8 mouse cellular contexts compared by ENCODE assay signal in the genomic region with DNA sequence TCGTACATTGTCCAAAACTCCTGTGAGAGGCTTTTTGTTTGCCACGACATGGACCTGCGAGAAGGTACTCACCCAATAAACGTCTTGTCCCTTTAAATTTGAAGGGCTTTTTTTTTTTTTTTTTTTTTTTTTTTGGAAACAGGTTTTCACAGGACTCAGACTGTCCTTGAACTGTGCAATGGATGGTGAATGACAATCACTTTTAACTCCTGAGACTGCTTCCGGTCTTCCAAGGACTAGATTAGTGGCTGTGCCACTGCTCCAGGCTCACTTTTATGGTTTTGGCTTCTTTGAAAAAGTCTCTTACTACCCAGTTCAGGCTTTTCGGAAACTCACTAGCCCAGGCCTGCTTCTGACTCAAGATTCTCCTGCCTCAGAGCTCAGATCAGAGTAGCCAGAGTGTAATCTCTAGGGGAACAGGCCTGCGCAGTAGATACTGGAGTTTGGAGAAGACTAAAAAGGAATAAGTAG. TPM values are rescaled to one million over a fixed set of nuclear protein-coding genes. Genes with fewer than 3 reads are reported as not detected.
A peak's percentile ranks its signal among the peaks of the same experiment; 100 is the strongest.
DNase-seq lines count a peak whose midpoint lies in the region; ATAC-seq and TF ChIP-seq lines count a peak whose summit lies in the region.

No protein-coding gene starts in this region.

- H3K9me3 ChIP-seq in kidney, postnatal 0 days (replicated peaks; ENCODE audit: low read length) = no peaks in the 10 kb centered on the region
- no peaks in the 10 kb centered on the region for H3K9me3 ChIP-seq in midbrain, embryonic 14.5 days (ENCODE audit: control insufficient read depth, low read length)

- H3K27ac ChIP-seq in spleen, adult 2 months (ENCODE audit: insufficient read depth, low read length) = peak overlapping the region; percentile 63
- H3K27ac ChIP-seq in heart, adult 2 months = peak overlapping the region; percentile 92
- peak overlapping the region; percentile 73 for H3K27ac ChIP-seq in kidney, postnatal 0 days
- no peak overlapping the region for H3K27ac ChIP-seq in midbrain, embryonic 14.5 days (replicated peaks; ENCODE audit: low read depth, low read length)

- no peaks in the 10 kb centered on the region; the same call in 1 of the 2 replicates for H3K4me1 ChIP-seq in spleen, adult 2 months (ENCODE audit: control insufficient read depth, insufficient read depth, insufficient read length)
- peaks cover 12% of the 10 kb centered on the region for H3K4me1 ChIP-seq in heart, adult 2 months (ENCODE audit: control insufficient read depth, insufficient read depth, low read length)
- peaks cover 13% of the 10 kb centered on the region for H3K4me1 ChIP-seq in kidney, postnatal 0 days (replicated peaks; ENCODE audit: insufficient read depth, low read length)
- H3K4me1 ChIP-seq in midbrain, embryonic 14.5 days (ENCODE audit: control insufficient read depth, insufficient read depth, low read length) = no peaks in the 10 kb centered on the region

- WGBS in spleen, adult 2 months = 23% methylated on average over 7 of the region's 7 CpGs
- 12% methylated on average over 7 of the region's 7 CpGs for WGBS in heart, adult 2 months
- WGBS in kidney, postnatal 0 days = 21% methylated on average over 7 of the region's 7 CpGs
- 21% methylated on average over 7 of the region's 7 CpGs for WGBS in midbrain, embryonic 14.5 days

- H3K9ac ChIP-seq in heart, adult 2 months (ENCODE audit: low read depth, low read length) = peak overlapping the region; percentile 36; the same call in 1 of the 2 replicates
- H3K9ac ChIP-seq in kidney, postnatal 0 days (ENCODE audit: low read depth, low read length) = peak overlapping the region; percentile 74
- H3K9ac ChIP-seq in midbrain, embryonic 14.5 days (replicated peaks; ENCODE audit: low read length) = no peak overlapping the region

- TF ChIP-seq CTCF in spleen, adult 2 months (IDR thresholded peaks at IDR 0.05; ENCODE audit: extremely low read depth, insufficient read depth, insufficient read length, insufficient replicate concordance) = no peak
- TF ChIP-seq CTCF in heart, adult 2 months (IDR thresholded peaks at IDR 0.05) = no peak
- no peak for TF ChIP-seq CTCF in kidney, postnatal 0 days (IDR thresholded peaks at IDR 0.05; ENCODE audit: low read depth)

- no peak for TF ChIP-seq POLR2A in spleen, adult 2 months (IDR thresholded peaks at IDR 0.05; ENCODE audit: low read depth, low read length)
- TF ChIP-seq POLR2A in heart, adult 2 months (IDR thresholded peaks at IDR 0.05; ENCODE audit: insufficient read depth, low read depth, low read length) = no peak

- H3K4me2 ChIP-seq in kidney, postnatal 0 days (ENCODE audit: low read length) = peak overlapping the region; percentile 57
- peak overlapping the region; percentile 62 for H3K4me2 ChIP-seq in midbrain, embryonic 14.5 days (ENCODE audit: low read length)

- peaks cover 2% of the 10 kb centered on the region; the same call in 1 of the 2 replicates for H3K79me2 ChIP-seq in heart, adult 2 months (replicated peaks; ENCODE audit: control insufficient read depth, insufficient read depth, low read length)

- peaks cover 3% of the 10 kb centered on the region; the same call in 1 of the 2 replicates for H3K36me3 ChIP-seq in spleen, adult 2 months (ENCODE audit: control insufficient read depth, insufficient read depth, low read length)
- peaks cover 12% of the 10 kb centered on the region for H3K36me3 ChIP-seq in heart, adult 2 months (ENCODE audit: control insufficient read depth, insufficient read depth, low read length)
- H3K36me3 ChIP-seq in kidney, postnatal 0 days (ENCODE audit: insufficient read depth, low read length) = peaks cover 15% of the 10 kb centered on the region; the same call in 1 of the 2 replicates
- H3K36me3 ChIP-seq in midbrain, embryonic 14.5 days (ENCODE audit: control insufficient read depth, insufficient read depth, low read length) = no peaks in the 10 kb centered on the region

- no peaks in the 10 kb centered on the region for H3K27me3 ChIP-seq in spleen, adult 2 months (ENCODE audit: control insufficient read depth, insufficient read depth, low read length)
- H3K27me3 ChIP-seq in heart, adult 2 months (ENCODE audit: control insufficient read depth, insufficient read depth, low read length) = no peaks in the 10 kb centered on the region
- H3K27me3 ChIP-seq in kidney, postnatal 0 days (ENCODE audit: insufficient read depth, low read length) = no peaks in the 10 kb centered on the region
- H3K27me3 ChIP-seq in midbrain, embryonic 14.5 days (ENCODE audit: control insufficient read depth, insufficient read depth, low read length) = no peaks in the 10 kb centered on the region

- peak overlapping the region; percentile 53 for H3K4me3 ChIP-seq in spleen, adult 2 months (ENCODE audit: extremely low read depth, insufficient read depth, insufficient read length)
- H3K4me3 ChIP-seq in heart, adult 2 months = peak overlapping the region; percentile 78
- peak overlapping the region; percentile 58 for H3K4me3 ChIP-seq in kidney, postnatal 0 days (replicated peaks; ENCODE audit: low read depth, low read length)
- H3K4me3 ChIP-seq in midbrain, embryonic 14.5 days (replicated peaks; ENCODE audit: low read depth, low read length) = peak overlapping the region; percentile 51

- peak; percentile 67 for ATAC-seq in kidney, postnatal 0 days (replicated peaks; ENCODE audit: low FRiP score, low read depth)
- ATAC-seq in midbrain, embryonic 14.5 days (ENCODE audit: low FRiP score, low TSS enrichment) = no peak

- intact Hi-C loops in heart, adult 2 months (cut with DNase I) = no loop called here

- TF ChIP-seq EP300 in heart, adult 2 months (IDR thresholded peaks at IDR 0.05; ENCODE audit: insufficient read depth, low read depth, low read length) = no peak

- DNase-seq in spleen, adult 2 months (ENCODE audit: low read depth in 1 of 2, low spot score in 2 of 2) = no peak
- DNase-seq in spleen, postnatal 4 days (ENCODE audit: low spot score in 2 of 2) = no peak
- DNase-seq in c-Kit-negative CD71-positive TER-119-positive erythroid progenitor cells, embryonic 14.5 days (ENCODE audit: low read depth, low spot score) = peak; percentile 48
- DNase-seq in heart, adult 2 months = peak in 1 of 2 experiments; percentile 56
- DNase-seq in kidney, postnatal 0 days (ENCODE audit: low spot score) = no peak
- DNase-seq in midbrain, embryonic 14.5 days = no peak
- DNase-seq in cerebellum, adult 9-11 months = no peak
- DNase-seq in frontal cortex, postnatal 14 days (ENCODE audit: low spot score in 2 of 2) = no peak

RNA-seq across cellular contexts. Expression of a gene that starts 0.4 kb away (rescaled TPM):
- polyA plus RNA-seq in spleen, adult 2 months (2012; rRNA removed) = 11.4 and 15.6 TPM in 2 replicates
- 10 to 100 TPM; 74.8 to 84.5 TPM for total RNA-seq in heart, adult 2 months (2021)
- 55.5 and 80.9 TPM in 2 replicates for polyA plus RNA-seq in heart, adult 2 months (2012; rRNA removed)
- 170 and 180 TPM in 2 replicates for polyA plus RNA-seq in kidney, postnatal 0 days (2015; fragmentation: Nextera tagmentation; extraction: Ambion mirVana)
- 50.3 and 51.8 TPM in 2 replicates for polyA plus RNA-seq in midbrain, embryonic 14.5 days (2014; fragmentation: Nextera tagmentation; extraction: Ambion mirVana)

RNA-seq across cellular contexts. Expression of a gene that starts 7.1 kb away (rescaled TPM):
- 2.3 and 3.1 TPM in 2 replicates for polyA plus RNA-seq in spleen, adult 2 months (2012; rRNA removed)
- 10 to 100 TPM; 27.2 to 27.8 TPM for total RNA-seq in heart, adult 2 months (2021)
- 3.8 and 4.7 TPM in 2 replicates for polyA plus RNA-seq in heart, adult 2 months (2012; rRNA removed)
- 62.6 and 64.0 TPM in 2 replicates for polyA plus RNA-seq in kidney, postnatal 0 days (2015; fragmentation: Nextera tagmentation; extraction: Ambion mirVana)
- 64.1 and 68.6 TPM in 2 replicates for polyA plus RNA-seq in midbrain, embryonic 14.5 days (2014; fragmentation: Nextera tagmentation; extraction: Ambion mirVana)

RNA-seq across cellular contexts. Expression of a gene that starts 47.6 kb away (rescaled TPM):
- 1.6 and 2.5 TPM in 2 replicates for polyA plus RNA-seq in spleen, adult 2 months (2012; rRNA removed)
- total RNA-seq in heart, adult 2 months (2021) = 1 to 10 TPM; 4.7 to 5.3 TPM
- 7.8 and 10.8 TPM in 2 replicates for polyA plus RNA-seq in heart, adult 2 months (2012; rRNA removed)
- polyA plus RNA-seq in kidney, postnatal 0 days (2015; fragmentation: Nextera tagmentation; extraction: Ambion mirVana) = 27.2 and 28.0 TPM in 2 replicates
- polyA plus RNA-seq in midbrain, embryonic 14.5 days (2014; fragmentation: Nextera tagmentation; extraction: Ambion mirVana) = 4.8 and 7.9 TPM in 2 replicates

Comparison
In these comparisons a context has a peak if more than half of its experiments do, and no peak if none do; other contexts are left out.
1. RNA of a gene that starts 7.1 kb away (polyA plus RNA-seq): 64.1 to 68.6 TPM in midbrain, embryonic 14.5 days and 62.6 to 64.0 TPM in kidney, postnatal 0 days; 3.8 to 4.7 TPM in heart, adult 2 months and 2.3 to 3.1 TPM in spleen, adult 2 months; every median in the first group is over 10 times any median in the second.
2. Peak in every context shown above with its lines, with median percentiles within 50 percentile points of each other: H3K4me3 ChIP-seq.